Mouse (Mus musculus) C2C12 (cell line): ENCODE results near the gene Tor1aip2. TPM values are rescaled to one million over a fixed set of nuclear protein-coding genes. Genes with fewer than 3 reads are reported as not detected.

ENCODE experiments used
- H3K27me3 ChIP-seq: one replicate; pipeline ENCODE4 v1.6.1; 2011; ENCODE audit not compliant: control insufficient read depth, insufficient read depth, insufficient read length
- H3K36me3 ChIP-seq: one replicate; pipeline ENCODE4 v1.6.1; 2011; ENCODE audit not compliant: control insufficient read depth, insufficient read depth
- H3K4me3 ChIP-seq: one replicate; pipeline ENCODE4 v1.5.1; 2011; ENCODE audit warnings: mild to moderate bottlenecking, control low read depth; ENCODE audit not compliant: poor library complexity, insufficient read depth, severe bottlenecking
- H3K79me2 ChIP-seq: one replicate; pipeline ENCODE4 v1.6.1; 2011; ENCODE audit not compliant: control insufficient read depth, insufficient read depth
- H3K79me3 ChIP-seq: one replicate; pipeline ENCODE4 v1.6.1; 2011; ENCODE audit warnings: low read depth, control low read depth
- H3ac ChIP-seq: one replicate; pipeline ENCODE3; 2011; ENCODE audit warnings: low read depth; ENCODE audit not compliant: control insufficient read depth, insufficient read length
- CEBPB ChIP-seq: IDR thresholded peaks from one replicate; pipeline ENCODE4 v1.6.1; 2011; ENCODE audit warnings: low read depth, mild to moderate bottlenecking, control low read depth, moderate library complexity
- CTCF ChIP-seq: IDR thresholded peaks from one replicate; pipeline ENCODE4 v1.5.1; 2011; ENCODE audit not compliant: control insufficient read depth, insufficient read depth, insufficient read length
- FOSL1 ChIP-seq: IDR thresholded peaks from one replicate; pipeline ENCODE4 v1.8.0; 2011; ENCODE audit warnings: mild to moderate bottlenecking, low read length; ENCODE audit not compliant: poor library complexity, insufficient read depth, severe bottlenecking
- MAX ChIP-seq: IDR thresholded peaks from one replicate; pipeline ENCODE4 v1.6.1; 2011; ENCODE audit warnings: mild to moderate bottlenecking, control low read depth
- MYOD1 ChIP-seq: IDR thresholded peaks from one replicate; pipeline ENCODE4 v1.6.1; 2011; ENCODE audit warnings: low read depth; ENCODE audit not compliant: control insufficient read depth, insufficient read length
- MYOG ChIP-seq: IDR thresholded peaks from one replicate; pipeline ENCODE4 v1.6.1; 2011; ENCODE audit not compliant: control insufficient read depth, insufficient read length; ENCODE audit errors: extremely low read depth
- USF1 ChIP-seq: IDR thresholded peaks from one replicate; pipeline ENCODE4 v1.6.1; 2011; ENCODE audit warnings: low read depth, mild to moderate bottlenecking, control low read depth, moderate library complexity
- polyA plus RNA-seq: library from polyadenylated mRNA; unstranded; fragments of >200 nt; fragmentation: generic; extraction: Trizol; gene quantifications from one replicate; pipeline ENCODE4 v1.2.1, GENCODE M21; 2012; ENCODE audit warnings: missing spikeins

Gene Tor1aip2
- polyA plus RNA-seq, 1 experiment = 38.4 TPM

- Histone ChIP-seq H3ac (no peak overlapping the region), H3K27me3 (no peaks in the 10 kb centered on the region), H3K79me3 (no peaks in the 10 kb centered on the region), H3K36me3 (peaks cover 22% of the 10 kb centered on the region), H3K4me3 (no peak overlapping the region), H3K79me2 (no peaks in the 10 kb centered on the region)
- TF ChIP-seq MAX (no peak), FOSL1 (no peak), USF1 (no peak), MYOD1 (no peak), CTCF (no peak), MYOG (no peak), CEBPB (no peak)
These were observed 34.9 kb downstream of the Tor1aip2 start for GRCm38 (mm10) chr1:156070106-156070505.

- Histone ChIP-seq H3ac (no peak overlapping the region), H3K27me3 (no peaks in the 10 kb centered on the region), H3K36me3 (no peaks in the 10 kb centered on the region), H3K79me2 (no peaks in the 10 kb centered on the region), H3K79me3 (no peaks in the 10 kb centered on the region), H3K4me3 (no peak overlapping the region)
- TF ChIP-seq FOSL1 = no peak
- TF ChIP-seq USF1 = no peak
- TF ChIP-seq CTCF = no peak
- TF ChIP-seq MYOG = no peak
These were observed 38.1 kb downstream of the Tor1aip2 start for GRCm38 (mm10) chr1:156073169-156073821.

- Histone ChIP-seq H3K79me3 (no peaks in the 10 kb centered on the region), H3K36me3 (no peaks in the 10 kb centered on the region), H3K79me2 (no peaks in the 10 kb centered on the region), H3K4me3 (no peak overlapping the region), H3K27me3 (no peaks in the 10 kb centered on the region), H3ac (no peak overlapping the region)
- no peak for TF ChIP-seq MYOD1
- TF ChIP-seq CEBPB = no peak
- no peak for TF ChIP-seq MAX
- TF ChIP-seq FOSL1 = no peak
- no peak for TF ChIP-seq CTCF
- TF ChIP-seq USF1 = no peak
- no peak for TF ChIP-seq MYOG
These were observed 39.4 kb downstream of the Tor1aip2 start for GRCm38 (mm10) chr1:156074575-156074974.

GRCm38 (mm10) chr1:156076474-156076873, 41.3 kb downstream of the Tor1aip2 start:
- H3K4me3 ChIP-seq = no peak overlapping the region
- no peaks in the 10 kb centered on the region for H3K79me3 ChIP-seq
- H3K36me3 ChIP-seq = no peaks in the 10 kb centered on the region
- no peaks in the 10 kb centered on the region for H3K27me3 ChIP-seq
- no peak overlapping the region for H3ac ChIP-seq
- H3K79me2 ChIP-seq = no peaks in the 10 kb centered on the region
- TF ChIP-seq CTCF (no peak), CEBPB (no peak), MAX (no peak), USF1 (no peak)

GRCm38 (mm10) chr1:156077655-156078054, 42.5 kb downstream of the Tor1aip2 start:
- Histone ChIP-seq H3K27me3 (no peaks in the 10 kb centered on the region), H3ac (no peak overlapping the region), H3K79me3 (no peaks in the 10 kb centered on the region), H3K36me3 (no peaks in the 10 kb centered on the region), H3K79me2 (no peaks in the 10 kb centered on the region), H3K4me3 (no peak overlapping the region)
- TF ChIP-seq USF1 (no peak), MYOG (no peak), CTCF (no peak), MAX (no peak), CEBPB (no peak), MYOD1 (no peak), FOSL1 (no peak)

- TF ChIP-seq MYOD1 (no peak), USF1 (no peak), FOSL1 (no peak), CEBPB (no peak), MYOG (no peak), MAX (no peak), CTCF (no peak)
- Histone ChIP-seq H3K36me3 (no peaks in the 10 kb centered on the region), H3ac (no peak overlapping the region), H3K79me2 (no peaks in the 10 kb centered on the region), H3K4me3 (no peak overlapping the region), H3K79me3 (no peaks in the 10 kb centered on the region), H3K27me3 (no peaks in the 10 kb centered on the region)
These were observed 49.4 kb downstream of the Tor1aip2 start for GRCm38 (mm10) chr1:156084603-156085002.
